Mouse (Mus musculus) gastrocnemius, postnatal 10 days (tissue): ENCODE measurements at regions not wholly inside any gene's neighbourhood (a gene's known extent, or its start where the extent isn't known, plus 50 kb on each side); places are given as distances from the start of the nearest gene placed in this dataset.

ENCODE experiments used
- DNase-seq: peaks from one replicate; pipeline ENCODE4 v3.0.0; 2021; ENCODE audit warnings: mixed read lengths

DNA sequence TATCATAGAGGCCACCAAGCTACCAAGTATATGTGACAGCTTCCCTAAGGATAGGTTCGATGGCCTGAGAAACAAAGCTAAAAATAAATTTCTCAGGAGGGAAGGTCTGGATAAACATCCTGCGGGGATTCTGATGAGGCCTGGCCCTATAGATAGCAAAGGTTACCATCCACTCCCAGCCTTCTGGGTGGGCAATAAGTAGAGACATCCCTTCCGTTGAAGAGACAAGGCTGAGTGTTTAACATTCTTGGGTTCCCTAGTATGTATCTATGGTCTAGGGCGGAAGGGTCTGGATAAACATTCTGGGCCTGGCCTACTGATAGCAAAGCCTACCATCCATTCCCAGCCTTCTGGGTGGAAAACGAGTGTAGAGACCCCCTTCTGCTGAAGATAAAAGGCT, 180.5 kb upstream of the Dlk1 start:
- no peak for DNase-seq

DNA sequence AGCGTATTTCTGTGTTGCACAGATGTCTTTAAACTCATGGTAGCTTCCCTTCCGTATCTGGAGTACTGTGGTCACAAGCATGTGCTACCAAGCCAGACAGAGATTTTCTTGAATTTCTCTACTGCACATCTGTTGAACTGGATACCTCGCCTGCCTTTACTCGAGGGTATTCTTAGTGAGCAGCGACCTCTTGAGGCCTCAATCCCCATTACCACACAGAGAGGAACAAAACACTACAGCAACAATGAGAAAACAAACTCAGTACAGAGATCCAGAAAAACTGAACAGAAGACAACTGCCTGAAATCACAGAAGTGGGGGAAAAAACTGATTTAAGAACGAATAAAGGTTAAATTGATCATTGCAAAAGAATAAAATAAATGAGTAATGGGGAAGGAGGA, 137.8 kb upstream of the Dlk1 start:
- DNase-seq: no peak

GRCm38 (mm10) chr12:109325986-109326385, 126.6 kb upstream of the Dlk1 start:
- DNase-seq: no peak

DNA sequence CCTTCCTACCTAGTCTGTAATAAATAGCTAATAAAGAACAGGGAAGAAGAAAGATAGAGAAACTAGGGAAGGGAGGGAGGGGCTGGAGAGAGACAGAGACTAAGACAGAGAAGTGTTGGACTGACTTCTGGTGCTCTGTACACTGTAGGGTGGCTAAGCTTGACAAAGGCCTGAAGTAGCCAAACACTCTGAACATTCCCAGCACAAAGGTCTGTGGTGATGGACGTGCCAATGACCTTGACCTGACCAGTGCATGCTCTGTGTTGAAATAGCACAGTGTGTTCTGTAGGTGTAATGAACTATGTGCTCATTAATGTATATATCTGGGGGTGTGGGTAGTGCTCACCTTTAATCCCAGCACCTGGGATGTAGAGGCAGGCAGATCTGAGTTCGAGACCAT, 81.3 kb upstream of the Dlk1 start:
- no peak for DNase-seq

DNA sequence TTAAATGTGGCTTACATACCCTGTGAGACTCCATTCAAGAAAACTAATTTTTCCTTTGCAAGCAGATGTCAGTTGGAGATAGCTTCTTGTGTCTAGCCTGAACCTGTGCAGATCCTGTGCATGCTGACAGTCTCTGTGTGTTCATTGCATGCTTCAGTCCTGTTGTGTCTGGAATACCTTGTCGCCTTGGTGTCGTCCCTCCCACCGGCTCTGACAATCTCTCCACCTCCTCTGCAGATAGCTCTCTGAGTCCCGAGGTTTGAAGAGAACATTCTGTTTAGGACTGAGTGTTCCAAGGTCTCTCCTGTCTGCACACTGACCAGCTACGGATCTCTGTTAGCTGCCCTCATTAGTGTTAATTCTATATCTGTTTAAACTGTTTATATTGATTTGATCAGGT, 66.8 kb upstream of the Dlk1 start:
- no peak for DNase-seq

- DNase-seq: no peak
Observed at GRCm38 (mm10) chr12:109388791-109389190, 63.8 kb upstream of the Dlk1 start.

GRCm38 (mm10) chr12:109390388-109390920, 62.2 kb upstream of the Dlk1 start:
- peak; percentile 1 for DNase-seq

- no peak for DNase-seq
Observed at GRCm38 (mm10) chr12:109390978-109391377, 61.6 kb upstream of the Dlk1 start.

- DNase-seq: no peak
Observed at GRCm38 (mm10) chr12:109393326-109393725, 59.3 kb upstream of the Dlk1 start.

GRCm38 (mm10) chr12:109393795-109394194, 58.8 kb upstream of the Dlk1 start:
- DNase-seq: peak; percentile 92

GRCm38 (mm10) chr12:109394396-109394795, 58.2 kb upstream of the Dlk1 start:
- DNase-seq: no peak

- no peak for DNase-seq
Observed at GRCm38 (mm10) chr12:109396614-109397013, 56.0 kb upstream of the Dlk1 start.

- DNase-seq: peak; percentile 43
Observed at GRCm38 (mm10) chr12:109397175-109398058, 55.2 kb upstream of the Dlk1 start.

GRCm38 (mm10) chr12:109398473-109398872, 54.1 kb upstream of the Dlk1 start:
- DNase-seq: no peak

GRCm38 (mm10) chr12:109398951-109399350, 53.7 kb upstream of the Dlk1 start:
- DNase-seq: no peak

GRCm38 (mm10) chr12:109399591-109399990, 53.0 kb upstream of the Dlk1 start:
- peak; percentile 77 for DNase-seq

DNA sequence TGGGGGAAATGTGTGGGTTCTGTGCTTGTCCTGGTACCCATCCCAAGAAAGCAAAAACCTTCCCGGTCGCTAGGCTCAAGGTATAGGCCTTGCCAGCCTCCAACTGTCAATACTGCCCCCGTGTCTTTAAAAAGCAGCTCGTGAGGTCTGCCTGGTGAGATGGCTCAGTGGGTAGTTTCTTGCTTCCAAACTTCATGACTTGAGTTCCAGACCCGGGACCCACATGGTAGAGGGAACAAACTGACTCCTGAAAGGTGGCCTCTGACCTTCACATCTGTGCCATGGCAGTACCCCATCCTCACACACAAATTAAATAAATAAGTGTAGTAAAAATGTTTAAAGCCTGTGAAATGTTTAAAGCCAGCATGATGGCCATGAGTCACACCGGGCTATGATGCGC, 52.6 kb upstream of the Dlk1 start:
- no peak for DNase-seq

- DNase-seq: peak; percentile 65
Observed at GRCm38 (mm10) chr12:109400936-109401586, 51.6 kb upstream of the Dlk1 start.

GRCm38 (mm10) chr12:109401696-109402095, 50.9 kb upstream of the Dlk1 start:
- DNase-seq: no peak

GRCm38 (mm10) chr12:109402226-109402625, 50.4 kb upstream of the Dlk1 start:
- peak; percentile 62 for DNase-seq
